Mouse (Mus musculus) olfactory bulb, adult 2 months (tissue): ENCODE data around the gene Togaram2.
"Not testable (repeated sequence)": the region's sequence is repeated elsewhere in the genome, so short reads cannot be mapped to it uniquely, and the experiment has no call there.

Source experiments
- CTCF ChIP-seq: fragments of 200-500 bp; IDR thresholded peaks from 2 replicates; pipeline ENCODE4 v1.5.1; 2012; ENCODE audit warnings: low read depth, mild to moderate bottlenecking, low read length, moderate library complexity; ENCODE audit not compliant: insufficient read depth
- POLR2A ChIP-seq: fragments of 200-500 bp; IDR thresholded peaks from 2 replicates; pipeline ENCODE4 v1.6.1; 2012; ENCODE audit warnings: mild to moderate bottlenecking, low read depth, low read length, moderate library complexity; ENCODE audit not compliant: insufficient read depth

DNA sequence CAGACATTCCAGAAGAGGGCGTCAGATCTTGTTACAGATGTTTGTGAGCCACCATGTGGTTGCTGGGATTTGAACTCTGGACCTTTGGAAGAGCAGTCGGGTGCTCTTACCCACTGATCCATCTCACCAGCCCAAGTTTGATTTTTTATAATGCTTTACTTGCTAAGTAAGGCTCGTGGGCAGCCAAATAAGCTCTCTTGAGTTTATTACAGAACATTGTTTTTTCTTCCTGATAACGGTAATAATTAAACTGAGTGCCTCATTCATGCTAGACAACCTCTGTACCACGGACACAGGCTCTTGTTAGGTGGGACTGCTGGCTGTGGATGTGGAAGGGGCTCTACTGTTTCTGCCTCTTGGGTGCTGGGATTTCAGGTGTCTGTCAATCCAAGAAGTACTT, 34.0 kb upstream of the Togaram2 start:
- TF ChIP-seq CTCF, POLR2A: not testable (repeated sequence)
